Mouse (Mus musculus) heart, embryonic 15.5 days (tissue): ENCODE measurements at regions not wholly inside any gene's neighbourhood (a gene's known extent, or its start where the extent isn't known, plus 50 kb on each side); places are given as distances from the start of the nearest gene placed in this dataset.

Experiments used
- ATAC-seq: fragments of 200-750 bp; cut with Nextera tagmentation; replicated peaks from 2 replicates; pipeline ENCODE4 v1.8.0; 2017; ENCODE audit warnings: low read depth, moderate TSS enrichment; ENCODE audit not compliant: insufficient number of reproducible peaks, insufficient read depth, low FRiP score
- H3K27ac ChIP-seq: fragments of 300-500 bp; sonication (generic); 2 replicates; pipeline ENCODE4 v1.5.1; 2015; ENCODE audit warnings: mild to moderate bottlenecking, inconsistent platforms
- H3K27me3 ChIP-seq: fragments of 300-500 bp; sonication (generic); 2 replicates; pipeline ENCODE4 v1.6.1; 2015; ENCODE audit warnings: inconsistent platforms
- H3K36me3 ChIP-seq: fragments of 300-500 bp; sonication (generic); 2 replicates; pipeline ENCODE4 v1.6.1; 2015; ENCODE audit warnings: mild to moderate bottlenecking, inconsistent platforms
- H3K4me1 ChIP-seq: fragments of 300-500 bp; sonication (generic); replicated peaks from 2 replicates; pipeline ENCODE4 v1.6.1; 2015; ENCODE audit warnings: inconsistent platforms
- H3K4me2 ChIP-seq: fragments of 300-500 bp; sonication (generic); 2 replicates; pipeline ENCODE4 v1.6.1; 2015; ENCODE audit warnings: inconsistent platforms, mild to moderate bottlenecking, moderate library complexity
- H3K4me3 ChIP-seq: fragments of 300-500 bp; sonication (generic); 2 replicates; pipeline ENCODE4 v1.5.1; 2015; ENCODE audit warnings: mild to moderate bottlenecking, inconsistent platforms
- H3K9ac ChIP-seq: fragments of 300-500 bp; sonication (generic); 2 replicates; pipeline ENCODE4 v1.6.1; 2015; ENCODE audit warnings: mild to moderate bottlenecking, inconsistent platforms
- H3K9me3 ChIP-seq: fragments of 300-500 bp; sonication (generic); replicated peaks from 2 replicates; pipeline ENCODE4 v1.6.1; 2016; ENCODE audit warnings: inconsistent platforms
- WGBS: fragments of 180-500 bp; shearing (Covaris S2); methylation state at CpG from one replicate; pipeline ENCODE4 v1.1.7; 2015; ENCODE audit warnings: mixed read lengths; 5-methylcytosine and 5-hydroxymethylcytosine counted together

GRCm38 (mm10) chr1:69470614-69471250 is 216.3 kb downstream of the Ikzf2 start:
- Histone ChIP-seq H3K4me1 (no peaks in the 10 kb centered on the region), H3K9ac (no peak overlapping the region), H3K36me3 (no peaks in the 10 kb centered on the region), H3K4me2 (no peak overlapping the region), H3K9me3 (no peaks in the 10 kb centered on the region), H3K4me3 (no peak overlapping the region), H3K27ac (no peak overlapping the region), H3K27me3 (no peaks in the 10 kb centered on the region)
- WGBS = 62% methylated on average over 4 of the region's 4 CpGs
- ATAC-seq = no peak

- H3K4me1 ChIP-seq = no peaks in the 10 kb centered on the region
- H3K4me2 ChIP-seq = no peak overlapping the region
- H3K9ac ChIP-seq = no peak overlapping the region
- no peak overlapping the region for H3K27ac ChIP-seq
- H3K36me3 ChIP-seq = no peaks in the 10 kb centered on the region
- no peak for ATAC-seq
- no peaks in the 10 kb centered on the region for H3K27me3 ChIP-seq
- H3K4me3 ChIP-seq = no peak overlapping the region
- no peaks in the 10 kb centered on the region for H3K9me3 ChIP-seq
- 82% methylated on average over 8 of the region's 8 CpGs for WGBS
Observed at GRCm38 (mm10) chr1:69469158-69469901, 217.7 kb downstream of the Ikzf2 start.

GRCm38 (mm10) chr1:69466534-69467275 is 220.3 kb downstream of the Ikzf2 start:
- 30% methylated on average over 5 of the region's 5 CpGs for WGBS
- H3K9ac ChIP-seq = no peak overlapping the region
- H3K9me3 ChIP-seq = no peaks in the 10 kb centered on the region
- no peak for ATAC-seq
- H3K27ac ChIP-seq = no peak overlapping the region
- H3K4me2 ChIP-seq = no peak overlapping the region
- no peaks in the 10 kb centered on the region for H3K27me3 ChIP-seq
- H3K4me3 ChIP-seq = no peak overlapping the region
- 0 out of 2 replicates have a peak, but pooled peaks cover 5% of the 10 kb centered on the region for H3K4me1 ChIP-seq
- H3K36me3 ChIP-seq = no peaks in the 10 kb centered on the region

- ATAC-seq = no peak
- no peak overlapping the region for H3K27ac ChIP-seq
- H3K27me3 ChIP-seq = no peaks in the 10 kb centered on the region
- 82% methylated on average over 3 of the region's 3 CpGs for WGBS
- H3K36me3 ChIP-seq = no peaks in the 10 kb centered on the region
- 0 out of 2 replicates have a peak, but pooled peaks cover 5% of the 10 kb centered on the region for H3K4me1 ChIP-seq
- no peak overlapping the region for H3K4me3 ChIP-seq
- no peaks in the 10 kb centered on the region for H3K9me3 ChIP-seq
- no peak overlapping the region for H3K9ac ChIP-seq
- H3K4me2 ChIP-seq = no peak overlapping the region
Observed at GRCm38 (mm10) chr1:69461191-69461590, 225.9 kb downstream of the Ikzf2 start.

GRCm38 (mm10) chr1:69459899-69460298 is 227.1 kb downstream of the Ikzf2 start:
- H3K9me3 ChIP-seq = no peaks in the 10 kb centered on the region
- no peak overlapping the region for H3K4me2 ChIP-seq
- 0 out of 2 replicates have a peak, but pooled peaks cover 5% of the 10 kb centered on the region for H3K4me1 ChIP-seq
- no peaks in the 10 kb centered on the region for H3K36me3 ChIP-seq
- no peaks in the 10 kb centered on the region for H3K27me3 ChIP-seq
- no peak overlapping the region for H3K9ac ChIP-seq
- H3K4me3 ChIP-seq = no peak overlapping the region
- ATAC-seq = no peak
- no peak overlapping the region for H3K27ac ChIP-seq

GRCm38 (mm10) chr1:69457471-69457870 is 229.6 kb downstream of the Ikzf2 start:
- Histone ChIP-seq H3K4me2 (no peak overlapping the region), H3K27ac (no peak overlapping the region), H3K4me3 (no peak overlapping the region), H3K27me3 (no peaks in the 10 kb centered on the region), H3K36me3 (no peaks in the 10 kb centered on the region), H3K9ac (no peak overlapping the region), H3K9me3 (no peaks in the 10 kb centered on the region), H3K4me1 (no peaks in the 10 kb centered on the region)
- ATAC-seq = no peak

- Histone ChIP-seq H3K9me3 (no peaks in the 10 kb centered on the region), H3K27ac (no peak overlapping the region), H3K36me3 (no peaks in the 10 kb centered on the region), H3K9ac (no peak overlapping the region), H3K4me2 (no peak overlapping the region), H3K4me3 (no peak overlapping the region), H3K4me1 (no peaks in the 10 kb centered on the region), H3K27me3 (no peaks in the 10 kb centered on the region)
- no peak for ATAC-seq
- 76% methylated on average over 3 of the region's 3 CpGs for WGBS
Observed at GRCm38 (mm10) chr1:69453991-69454390, 233.1 kb downstream of the Ikzf2 start.

- H3K9ac ChIP-seq = no peak overlapping the region
- H3K4me3 ChIP-seq = no peak overlapping the region
- no peaks in the 10 kb centered on the region for H3K9me3 ChIP-seq
- no peak overlapping the region for H3K27ac ChIP-seq
- no peak overlapping the region for H3K4me2 ChIP-seq
- no peaks in the 10 kb centered on the region for H3K36me3 ChIP-seq
- no peaks in the 10 kb centered on the region for H3K4me1 ChIP-seq
- ATAC-seq = no peak
- H3K27me3 ChIP-seq = no peaks in the 10 kb centered on the region
Observed at GRCm38 (mm10) chr1:69452910-69453309, 234.1 kb downstream of the Ikzf2 start.

- Histone ChIP-seq H3K4me1 (no peaks in the 10 kb centered on the region), H3K9me3 (no peaks in the 10 kb centered on the region), H3K4me3 (no peak overlapping the region), H3K9ac (no peak overlapping the region), H3K4me2 (no peak overlapping the region), H3K27ac (no peak overlapping the region), H3K27me3 (no peaks in the 10 kb centered on the region), H3K36me3 (no peaks in the 10 kb centered on the region)
- ATAC-seq = no peak
- 71% methylated on average over 2 of the region's 2 CpGs for WGBS
Observed at GRCm38 (mm10) chr1:69450455-69450854, 236.6 kb downstream of the Ikzf2 start.

GRCm38 (mm10) chr1:69447276-69447675 is 239.8 kb downstream of the Ikzf2 start:
- Histone ChIP-seq H3K27me3 (no peaks in the 10 kb centered on the region), H3K9me3 (no peaks in the 10 kb centered on the region), H3K4me3 (no peak overlapping the region), H3K4me2 (no peak overlapping the region), H3K27ac (no peak overlapping the region), H3K9ac (no peak overlapping the region), H3K36me3 (no peaks in the 10 kb centered on the region), H3K4me1 (no peaks in the 10 kb centered on the region)
- ATAC-seq = no peak
- WGBS = 74% methylated on average over 5 of the region's 5 CpGs

GRCm38 (mm10) chr1:69444722-69445121 is 242.3 kb downstream of the Ikzf2 start:
- Histone ChIP-seq H3K9me3 (no peaks in the 10 kb centered on the region), H3K4me2 (no peak overlapping the region), H3K27me3 (no peaks in the 10 kb centered on the region), H3K4me1 (no peaks in the 10 kb centered on the region), H3K4me3 (no peak overlapping the region), H3K9ac (no peak overlapping the region), H3K36me3 (no peaks in the 10 kb centered on the region), H3K27ac (no peak overlapping the region)
- 84% methylated on average over 4 of the region's 4 CpGs for WGBS
- no peak for ATAC-seq
